Mouse (Mus musculus) stomach, postnatal 0 days (tissue): ENCODE measurements around the gene Zfp169.

Experiments
- CTCF ChIP-seq: IDR thresholded peaks from 2 replicates; pipeline ENCODE4 v1.5.1; 2016; ENCODE audit warnings: antibody characterized with exemption, low read depth, mild to moderate bottlenecking, moderate library complexity
- EP300 ChIP-seq: optimal IDR thresholded peaks from 2 replicates; pipeline ENCODE3; 2016; ENCODE audit warnings: antibody characterized with exemption

- TF ChIP-seq EP300: no peak
- TF ChIP-seq CTCF: no peak
Observed at GRCm38 (mm10) chr13:48483606-48484005, 29.6 kb downstream of the Zfp169 start.
